12 mouse cellular contexts compared by ENCODE assay signal in genomic region chr5:103208021-103208511, GRCm38 (mm10). TPM values are rescaled to one million over a fixed set of nuclear protein-coding genes. Genes with fewer than 3 reads are reported as not detected.
DNase-seq lines count a peak whose midpoint lies in the region; ATAC-seq lines count a peak whose summit lies in the region.
"Had no signal": no experiment of that assay in that cellular context is flagged by ENCODE, and none has a peak within 500 bp of the region (broad histone marks: within the 10 kb centered on the region; RNA-seq: fewer than 3 reads in every experiment).

No protein-coding gene starts in this region.

- DNase-seq in forebrain, embryonic 11.5 days (ENCODE audit: low spot score) = no peak
- DNase-seq in forebrain, embryonic 10.5 days (ENCODE audit: extremely low spot score, low spot score) = no peak
- peak; percentile 36 to 53 for DNase-seq in cerebellum, postnatal 10 days
- no peak for DNase-seq in embryo, embryonic 9.5 days (ENCODE audit: extremely low spot score)
- DNase-seq in gastrocnemius, adult 18-20 months (ENCODE audit: low spot score) = no peak
- DNase-seq in ovary, postnatal 36 days (ENCODE audit: low spot score) = no peak
- DNase-seq: adrenal gland, postnatal 10 days; kidney, postnatal 14 days had no signal

- H3K27me3 ChIP-seq in forebrain, embryonic 11.5 days (ENCODE audit: control insufficient read depth, insufficient read depth, low read length) = no peaks in the 10 kb centered on the region
- H3K27me3 ChIP-seq in forebrain, embryonic 10.5 days (ENCODE audit: poor library complexity, severe bottlenecking) = peaks cover 6% of the 10 kb centered on the region; the same call in 1 of the 2 replicates
- no peaks in the 10 kb centered on the region for H3K27me3 ChIP-seq in hindbrain, embryonic 15.5 days
- H3K27me3 ChIP-seq in neural tube, embryonic 12.5 days (replicated peaks) = no peaks in the 10 kb centered on the region

- H3K27ac ChIP-seq in forebrain, embryonic 11.5 days (ENCODE audit: low read depth, low read length) = no peak overlapping the region
- no peak overlapping the region for H3K27ac ChIP-seq in forebrain, embryonic 10.5 days
- peak overlapping the region; percentile 94 for H3K27ac ChIP-seq in hindbrain, embryonic 15.5 days (replicated peaks)
- H3K27ac ChIP-seq in neural tube, embryonic 12.5 days = no peak overlapping the region
- H3K27ac ChIP-seq: liver, embryonic 14.5 days had no signal

- no peaks in the 10 kb centered on the region for H3K4me1 ChIP-seq in forebrain, embryonic 11.5 days (replicated peaks; ENCODE audit: control insufficient read depth, insufficient read depth, low read length)
- H3K4me1 ChIP-seq in forebrain, embryonic 10.5 days = peaks cover 27% of the 10 kb centered on the region
- H3K4me1 ChIP-seq in hindbrain, embryonic 15.5 days (replicated peaks) = peaks cover 21% of the 10 kb centered on the region
- H3K4me1 ChIP-seq in neural tube, embryonic 12.5 days = peaks cover 11% of the 10 kb centered on the region

- no peaks in the 10 kb centered on the region for H3K9me3 ChIP-seq in forebrain, embryonic 11.5 days (ENCODE audit: control insufficient read depth, low read length)
- H3K9me3 ChIP-seq in forebrain, embryonic 10.5 days = no peaks in the 10 kb centered on the region
- H3K9me3 ChIP-seq in hindbrain, embryonic 15.5 days = no peaks in the 10 kb centered on the region
- no peaks in the 10 kb centered on the region for H3K9me3 ChIP-seq in neural tube, embryonic 12.5 days

- ATAC-seq in forebrain, embryonic 11.5 days (replicated peaks; ENCODE audit: low FRiP score) = no peak
- ATAC-seq in hindbrain, embryonic 15.5 days (ENCODE audit: low FRiP score, low read depth) = no peak
- ATAC-seq in neural tube, embryonic 12.5 days (ENCODE audit: low FRiP score, low read depth) = no peak

- H3K36me3 ChIP-seq in forebrain, embryonic 11.5 days (ENCODE audit: control insufficient read depth, insufficient read depth, low read length) = no peaks in the 10 kb centered on the region
- no peaks in the 10 kb centered on the region for H3K36me3 ChIP-seq in forebrain, embryonic 10.5 days (replicated peaks)
- H3K36me3 ChIP-seq in hindbrain, embryonic 15.5 days = peaks cover 2% of the 10 kb centered on the region; the same call in 1 of the 2 replicates
- H3K36me3 ChIP-seq in neural tube, embryonic 12.5 days = no peaks in the 10 kb centered on the region

- 74% methylated on average over 10 of the region's 10 CpGs for WGBS in forebrain, embryonic 11.5 days
- WGBS in forebrain, embryonic 10.5 days = 86% methylated on average over 10 of the region's 10 CpGs
- WGBS in hindbrain, embryonic 15.5 days = 28% methylated on average over 10 of the region's 10 CpGs
- 51% methylated on average over 10 of the region's 10 CpGs for WGBS in neural tube, embryonic 12.5 days

- H3K4me2 ChIP-seq in forebrain, embryonic 11.5 days (ENCODE audit: low read depth, low read length, severe bottlenecking) = no peak overlapping the region; the same call in 1 of the 2 replicates
- H3K4me2 ChIP-seq in hindbrain, embryonic 15.5 days = peak overlapping the region; percentile 72
- H3K4me2 ChIP-seq in neural tube, embryonic 12.5 days (replicated peaks) = peak overlapping the region; percentile 53

- peak overlapping the region; percentile 3; the same call in 1 of the 2 replicates for H3K9ac ChIP-seq in forebrain, embryonic 11.5 days (ENCODE audit: low read length)
- H3K9ac ChIP-seq in hindbrain, embryonic 15.5 days = peak overlapping the region; percentile 73
- H3K9ac ChIP-seq in neural tube, embryonic 12.5 days = peak overlapping the region; percentile 49; the same call in 1 of the 2 replicates
- H3K9ac ChIP-seq: liver, embryonic 14.5 days had no signal

- no peak overlapping the region for H3K4me3 ChIP-seq in forebrain, embryonic 11.5 days (ENCODE audit: low read depth, low read length)
- H3K4me3 ChIP-seq in forebrain, embryonic 10.5 days = no peak overlapping the region
- peak overlapping the region; percentile 60 for H3K4me3 ChIP-seq in hindbrain, embryonic 15.5 days
- peak overlapping the region; percentile 44 for H3K4me3 ChIP-seq in neural tube, embryonic 12.5 days

RNA-seq across cellular contexts. Expression of gene Mapk10, which starts 3.1 kb away (rescaled TPM):
- polyA plus RNA-seq in forebrain, embryonic 11.5 days (2014; fragmentation: Nextera tagmentation; extraction: Ambion mirVana) = 28.6 and 30.1 TPM in 2 replicates
- polyA plus RNA-seq in forebrain, embryonic 10.5 days (2016; fragmentation: Nextera tagmentation; extraction: Ambion mirVana) = 7.7 TPM in 2 replicates
- polyA plus RNA-seq in hindbrain, embryonic 15.5 days (2015; fragmentation: Nextera tagmentation; extraction: Ambion mirVana) = 85.7 and 86.2 TPM in 2 replicates
- 64.5 and 72.0 TPM in 2 replicates for polyA plus RNA-seq in neural tube, embryonic 12.5 days (2016; fragmentation: Nextera tagmentation; extraction: Ambion mirVana)
- 1 to 10 TPM in 1 of 2 experiments, under 1 TPM in 1; 0.39 to 1.6 TPM for total RNA-seq in gastrocnemius, adult 18-20 months (2021)
- total RNA-seq: MEL had no signal

Comparison
In these comparisons a context has a peak if more than half of its experiments do, and no peak if none do; other contexts are left out.
1. DNase-seq: peak in cerebellum, postnatal 10 days (2 of 2); none in forebrain, embryonic 11.5 days (single experiment), forebrain, embryonic 10.5 days (single experiment), embryo, embryonic 9.5 days (single experiment), gastrocnemius, adult 18-20 months (single experiment) and ovary, postnatal 36 days (single experiment).
2. H3K4me3 ChIP-seq: peak in hindbrain, embryonic 15.5 days (single experiment) and neural tube, embryonic 12.5 days (single experiment); none in forebrain, embryonic 11.5 days (single experiment) and forebrain, embryonic 10.5 days (single experiment).
3. H3K9ac ChIP-seq: peak in every context shown above with its lines; median percentile 73 in hindbrain, embryonic 15.5 days; 49 in neural tube, embryonic 12.5 days; 3 in forebrain, embryonic 11.5 days.